Mouse (Mus musculus): ENCODE measurements at regions not wholly inside any gene's neighbourhood (a gene's known extent, or its start where the extent isn't known, plus 50 kb on each side); places are given as distances from the start of the nearest gene placed in this dataset.
"Not testable (repeated sequence)": the region's sequence is repeated elsewhere in the genome, so short reads cannot be mapped to it uniquely, and the experiment has no call there.

DNA sequence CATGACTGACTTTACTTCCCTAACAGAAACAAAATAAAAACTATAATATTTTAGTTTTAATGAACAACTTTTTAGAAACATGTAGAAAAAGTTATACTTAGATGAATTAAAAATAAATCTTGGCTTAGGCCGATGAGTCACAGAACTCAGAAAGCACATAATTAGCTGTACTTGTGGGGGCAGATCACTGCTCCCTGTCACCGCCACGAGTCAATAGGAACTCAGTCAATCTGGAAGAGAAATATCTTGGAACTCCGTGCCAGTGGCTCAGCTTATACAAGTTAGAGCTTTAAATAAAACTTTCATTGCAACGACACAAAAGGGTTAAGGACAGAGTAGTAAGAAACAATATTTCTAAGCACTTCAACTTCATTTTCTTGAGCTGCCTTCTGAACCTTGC, 622.7 kb upstream of the Cdh8 start:
- Histone ChIP-seq H3K27me3 (no peaks in the 10 kb centered on the region), H3K4me3 (replicated peaks) (no peak overlapping the region), H3K4me1 (replicated peaks) (no peaks in the 10 kb centered on the region), H3K9ac (no peak overlapping the region), H3K4me2 (no peak overlapping the region), H3K9me3 (replicated peaks) (no peaks in the 10 kb centered on the region), H3K27ac (no peak overlapping the region), H3K36me3 (no peaks in the 10 kb centered on the region)
- ATAC-seq (ENCODE audit: low read depth) (no peak), DNase-seq (no peak)
- 56% methylated on average over 5 of the region's 5 CpGs for WGBS (ENCODE audit: insufficient replicate concordance)

DNA sequence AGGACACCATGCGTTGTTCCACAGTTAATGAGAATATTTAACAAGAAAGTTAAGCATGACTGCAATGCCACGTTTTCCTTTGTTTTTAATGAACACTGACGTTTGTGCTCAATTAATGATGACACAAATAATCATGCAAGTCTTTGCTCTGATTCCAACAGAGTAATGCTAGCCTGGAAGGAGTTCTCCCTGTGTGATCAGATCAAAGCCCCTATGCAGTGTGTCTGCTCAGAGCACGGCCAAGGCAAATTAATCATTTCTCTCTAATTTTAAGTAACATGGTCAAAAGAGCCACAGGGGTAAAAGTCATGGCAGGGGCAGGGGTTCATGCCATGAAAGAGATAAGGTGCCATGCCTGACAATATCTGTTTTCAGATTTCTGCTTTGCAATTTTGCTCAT, 618.2 kb upstream of the Cdh8 start:
- H3K4me3 ChIP-seq (replicated peaks) = no peak overlapping the region
- no peaks in the 10 kb centered on the region for H3K4me1 ChIP-seq (replicated peaks)
- ATAC-seq (ENCODE audit: low read depth) (no peak), DNase-seq (no peak)
- no peaks in the 10 kb centered on the region for H3K36me3 ChIP-seq
- H3K27me3 ChIP-seq = no peaks in the 10 kb centered on the region
- H3K9ac ChIP-seq = no peak overlapping the region
- H3K27ac ChIP-seq = no peak overlapping the region
- WGBS (ENCODE audit: insufficient replicate concordance) = 64% methylated on average over 4 of the region's 4 CpGs
- no peaks in the 10 kb centered on the region for H3K9me3 ChIP-seq (replicated peaks)
- no peak overlapping the region for H3K4me2 ChIP-seq

DNA sequence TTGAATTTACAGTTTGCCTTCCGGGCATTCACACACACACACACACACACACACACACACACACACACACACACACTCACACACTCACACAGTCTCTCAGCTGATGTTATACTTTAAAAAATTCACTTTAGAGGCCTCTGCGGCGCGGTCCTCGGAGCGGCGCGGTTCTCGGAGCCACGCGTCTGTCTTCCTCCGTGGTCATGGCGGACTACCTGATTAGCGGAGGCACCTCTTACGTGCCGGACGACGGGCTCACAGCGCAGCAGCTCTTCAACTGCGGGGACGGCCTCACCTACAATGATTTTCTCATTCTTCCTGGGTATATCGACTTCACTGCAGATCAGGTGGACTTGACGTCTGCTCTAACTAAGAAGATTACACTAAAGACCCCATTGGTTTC, 614.1 kb upstream of the Cdh8 start:
- not testable (repeated sequence) for H3K9ac ChIP-seq; H3K9me3 ChIP-seq (replicated peaks); H3K4me1 ChIP-seq (replicated peaks); H3K36me3 ChIP-seq; H3K27me3 ChIP-seq; H3K4me3 ChIP-seq (replicated peaks); DNase-seq; ATAC-seq (ENCODE audit: low read depth); H3K4me2 ChIP-seq; H3K27ac ChIP-seq
- 93% methylated on average over 23 of the region's 23 CpGs for WGBS (ENCODE audit: insufficient replicate concordance)

DNA sequence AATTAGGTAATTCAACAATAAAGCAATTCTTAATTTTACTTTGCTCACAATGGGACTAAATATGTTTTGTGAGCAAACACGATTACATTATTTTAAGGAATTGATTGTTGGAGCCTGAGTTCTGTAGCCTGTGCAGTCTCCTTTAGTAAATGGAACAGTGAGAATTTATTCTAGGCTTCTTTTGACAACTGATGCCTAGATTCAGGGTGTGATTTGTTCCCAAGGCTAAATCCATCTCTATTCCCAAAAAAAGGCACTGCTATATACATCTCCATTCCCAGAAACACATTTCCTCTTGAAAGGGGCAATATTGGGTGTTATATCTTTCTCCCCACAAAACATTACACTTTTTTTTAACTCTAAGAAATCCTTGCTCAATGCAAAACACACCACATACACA, 599.4 kb upstream of the Cdh8 start:
- ATAC-seq (ENCODE audit: low read depth) (no peak), DNase-seq (no peak)
- Histone ChIP-seq H3K4me1 (replicated peaks) (no peaks in the 10 kb centered on the region), H3K9ac (no peak overlapping the region), H3K9me3 (replicated peaks) (no peaks in the 10 kb centered on the region), H3K4me3 (replicated peaks) (no peak overlapping the region), H3K4me2 (no peak overlapping the region), H3K27me3 (no peaks in the 10 kb centered on the region), H3K27ac (no peak overlapping the region), H3K36me3 (no peaks in the 10 kb centered on the region)
- 70% methylated on average over 1 of the region's 1 CpGs for WGBS (ENCODE audit: insufficient replicate concordance)

DNA sequence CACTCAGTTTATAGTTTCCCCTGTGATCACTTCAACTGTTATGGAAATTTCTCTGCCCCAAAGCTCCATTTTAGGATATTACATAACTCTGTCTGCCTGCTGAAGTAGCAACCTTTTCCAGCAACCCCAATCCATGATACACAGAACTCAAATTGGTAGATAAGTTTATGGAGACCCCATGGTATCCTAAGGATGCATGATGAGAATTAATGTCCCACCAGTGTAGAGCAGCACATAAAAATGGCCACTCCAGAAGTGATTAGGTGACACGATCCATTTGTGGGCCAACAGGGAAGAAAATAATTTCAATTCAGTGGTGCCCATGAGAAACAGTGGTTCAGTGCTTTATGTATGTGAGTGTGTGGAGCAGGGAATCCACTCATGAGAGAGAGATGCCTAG, 583.3 kb upstream of the Cdh8 start:
- 64% methylated on average over 1 of the region's 1 CpGs for WGBS (ENCODE audit: insufficient replicate concordance)
- no peak for ATAC-seq (ENCODE audit: low read depth)
- no peaks in the 10 kb centered on the region for H3K27me3 ChIP-seq
- no peaks in the 10 kb centered on the region for H3K4me1 ChIP-seq (replicated peaks)
- no peak overlapping the region for H3K27ac ChIP-seq
- no peak overlapping the region for H3K4me2 ChIP-seq
- H3K4me3 ChIP-seq (replicated peaks) = no peak overlapping the region
- H3K9ac ChIP-seq = no peak overlapping the region
- no peak for DNase-seq
- no peaks in the 10 kb centered on the region for H3K9me3 ChIP-seq (replicated peaks)
- no peaks in the 10 kb centered on the region for H3K36me3 ChIP-seq

DNA sequence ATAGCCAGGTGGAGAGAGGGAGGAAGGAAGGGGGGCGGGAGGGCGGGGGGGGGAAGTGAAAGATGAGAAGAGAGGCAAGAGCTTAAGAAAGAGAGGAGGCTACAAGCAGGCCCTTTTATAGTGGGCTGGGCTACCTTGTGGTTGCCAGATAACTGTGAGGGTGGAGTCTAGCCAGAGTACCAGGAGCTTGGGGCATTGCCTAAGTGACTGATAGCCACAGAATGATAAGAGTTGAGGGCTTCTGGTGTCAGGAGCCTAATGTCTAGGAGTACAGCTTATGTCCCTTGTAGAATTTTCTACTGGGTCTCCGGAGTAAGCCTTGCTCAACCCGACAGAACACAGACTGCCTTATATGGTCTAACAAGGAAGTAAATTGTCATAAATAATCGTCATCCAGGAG, 567.4 kb upstream of the Cdh8 start:
- no peak overlapping the region for H3K9ac ChIP-seq
- H3K36me3 ChIP-seq = no peaks in the 10 kb centered on the region
- H3K27ac ChIP-seq = no peak overlapping the region
- ATAC-seq (ENCODE audit: low read depth) (peak; percentile 78), DNase-seq (peak; percentile 19)
- H3K4me3 ChIP-seq (replicated peaks) = no peak overlapping the region
- no peaks in the 10 kb centered on the region for H3K9me3 ChIP-seq (replicated peaks)
- H3K4me2 ChIP-seq = no peak overlapping the region
- WGBS (ENCODE audit: insufficient replicate concordance) = 46% methylated on average over 5 of the region's 5 CpGs
- H3K27me3 ChIP-seq = no peaks in the 10 kb centered on the region
- H3K4me1 ChIP-seq (replicated peaks) = no peaks in the 10 kb centered on the region

DNA sequence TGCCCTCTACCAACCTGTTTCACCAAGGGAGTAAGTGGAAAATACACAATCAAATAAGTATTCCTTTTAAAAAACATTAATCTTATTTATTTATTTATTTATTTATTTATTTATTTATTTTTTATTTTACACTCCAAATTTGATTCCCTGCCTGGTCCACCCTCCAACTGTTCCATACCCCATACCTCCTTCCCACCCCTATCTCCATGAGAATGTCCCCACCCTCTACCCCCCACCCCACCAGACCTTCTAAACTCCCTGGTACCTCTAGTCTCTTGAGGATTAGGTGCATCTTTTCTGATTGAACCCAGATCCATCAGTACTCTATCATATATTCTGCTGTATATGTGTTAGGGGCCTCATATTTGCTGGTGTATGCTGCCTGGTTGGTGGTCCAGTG, 538.4 kb upstream of the Cdh8 start:
- no peak for DNase-seq
- Histone ChIP-seq H3K4me2 (no peak overlapping the region), H3K4me1 (replicated peaks) (no peaks in the 10 kb centered on the region)

DNA sequence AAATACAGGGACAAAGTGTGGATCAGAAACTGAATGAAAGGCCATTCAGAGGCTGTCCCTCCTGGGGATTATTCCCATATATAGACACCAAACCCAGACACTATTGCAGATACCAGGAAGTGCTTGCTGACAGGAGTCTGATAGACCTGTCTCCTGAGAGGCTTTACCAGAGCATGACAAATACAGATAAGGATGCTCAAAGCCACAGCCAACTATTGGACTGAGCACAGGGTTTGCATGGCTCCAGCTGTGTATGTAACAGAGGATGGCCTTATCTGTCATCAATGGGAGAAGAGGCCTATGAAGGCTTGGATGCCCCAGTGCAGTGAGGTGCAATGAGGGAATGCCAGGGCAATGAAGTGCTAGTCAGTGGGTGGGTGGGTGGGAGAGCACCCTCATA, 537.6 kb upstream of the Cdh8 start:
- no peak for DNase-seq
- Histone ChIP-seq H3K27ac (no peak overlapping the region), H3K9ac (no peak overlapping the region), H3K4me3 (replicated peaks) (no peak overlapping the region), H3K4me2 (no peak overlapping the region), H3K36me3 (no peaks in the 10 kb centered on the region), H3K9me3 (replicated peaks) (no peaks in the 10 kb centered on the region), H3K27me3 (no peaks in the 10 kb centered on the region), H3K4me1 (replicated peaks) (no peaks in the 10 kb centered on the region)
- ATAC-seq (ENCODE audit: low read depth) = no peak

More for the DNA sequence above, 538.4 kb upstream of the Cdh8 start:
- H3K9ac ChIP-seq = no peak overlapping the region
- no peak overlapping the region for H3K27ac ChIP-seq
- no peak overlapping the region for H3K4me3 ChIP-seq (replicated peaks)
- no peak for ATAC-seq (ENCODE audit: low read depth)
- no peaks in the 10 kb centered on the region for H3K9me3 ChIP-seq (replicated peaks)
- H3K27me3 ChIP-seq = no peaks in the 10 kb centered on the region
- no peaks in the 10 kb centered on the region for H3K36me3 ChIP-seq

DNA sequence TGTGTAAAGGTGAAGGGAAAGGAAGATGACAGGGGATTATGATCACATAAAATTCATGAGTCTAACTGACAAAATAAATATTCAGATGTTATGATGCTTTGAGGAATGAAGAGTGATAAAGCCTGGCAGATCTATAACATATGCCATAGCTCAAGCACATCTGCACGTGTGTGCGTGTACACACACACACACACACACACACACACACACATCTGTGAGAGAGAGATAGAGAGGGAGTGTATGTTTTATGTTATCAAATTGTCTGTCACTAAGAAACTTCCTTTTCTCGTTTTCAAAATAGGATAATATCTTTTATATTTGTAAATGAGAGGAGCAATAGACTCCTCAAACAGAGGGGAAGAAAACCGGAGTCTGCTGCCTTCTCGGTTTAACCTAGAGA, 516.9 kb upstream of the Cdh8 start:
- DNase-seq = no peak
- Histone ChIP-seq H3K4me2 (no peak overlapping the region), H3K9ac (no peak overlapping the region), H3K27ac (no peak overlapping the region), H3K4me1 (replicated peaks) (no peaks in the 10 kb centered on the region), H3K4me3 (replicated peaks) (no peak overlapping the region), H3K9me3 (replicated peaks) (no peaks in the 10 kb centered on the region), H3K27me3 (no peaks in the 10 kb centered on the region), H3K36me3 (no peaks in the 10 kb centered on the region)
- ATAC-seq (ENCODE audit: low read depth) = no peak
- 57% methylated on average over 5 of the region's 5 CpGs for WGBS (ENCODE audit: insufficient replicate concordance)
